Mouse (Mus musculus) gastrocnemius, postnatal 14 days (tissue): ENCODE data around the gene Gm37240. TPM values are rescaled to one million over a fixed set of nuclear protein-coding genes. Genes with fewer than 3 reads are reported as not detected.

Source experiments
- DNase-seq: peaks from one replicate; pipeline ENCODE4 v3.0.0; 2021; ENCODE audit warnings: mixed read lengths
- intact Hi-C: fragments of 180-260 bp; cut with DNase I; formaldehyde crosslinking; loops from one replicate; pipeline ENCODE4 v1.15.1; 2025; ENCODE audit warnings: low total_unique reads
- total RNA-seq, 2 experiments: library from RNA; stranded (reverse); gene quantifications; 2 replicates each; pipeline ENCODE4 v1.2.3; 2021

Gm37240 gene
- total RNA-seq, 2 experiments from 2014 or later, result 32.3 to 43.3 TPM

DNA sequence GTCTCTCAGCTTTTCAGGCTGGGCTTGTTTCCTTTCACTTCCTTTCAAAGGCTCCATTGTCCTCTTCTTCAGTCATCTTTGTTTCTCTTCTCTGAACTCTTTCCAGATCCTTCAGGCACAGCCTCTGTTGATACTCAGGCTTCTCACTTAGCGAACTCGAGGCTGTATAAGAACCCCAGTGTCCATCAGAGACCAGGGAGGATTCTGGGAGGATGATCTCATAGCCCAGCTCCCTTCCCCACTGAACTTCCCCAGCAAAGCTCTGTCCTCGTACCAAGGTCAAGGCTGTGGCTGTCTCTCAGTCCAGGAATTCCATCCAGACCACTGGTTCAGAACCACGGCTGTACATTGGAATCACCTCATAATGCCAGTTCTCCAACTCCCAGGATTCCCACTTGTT lies 1239.7 kb downstream of the Gm37240 start:
- intact Hi-C loops, result no loop called here
- DNase-seq, result no peak

DNA sequence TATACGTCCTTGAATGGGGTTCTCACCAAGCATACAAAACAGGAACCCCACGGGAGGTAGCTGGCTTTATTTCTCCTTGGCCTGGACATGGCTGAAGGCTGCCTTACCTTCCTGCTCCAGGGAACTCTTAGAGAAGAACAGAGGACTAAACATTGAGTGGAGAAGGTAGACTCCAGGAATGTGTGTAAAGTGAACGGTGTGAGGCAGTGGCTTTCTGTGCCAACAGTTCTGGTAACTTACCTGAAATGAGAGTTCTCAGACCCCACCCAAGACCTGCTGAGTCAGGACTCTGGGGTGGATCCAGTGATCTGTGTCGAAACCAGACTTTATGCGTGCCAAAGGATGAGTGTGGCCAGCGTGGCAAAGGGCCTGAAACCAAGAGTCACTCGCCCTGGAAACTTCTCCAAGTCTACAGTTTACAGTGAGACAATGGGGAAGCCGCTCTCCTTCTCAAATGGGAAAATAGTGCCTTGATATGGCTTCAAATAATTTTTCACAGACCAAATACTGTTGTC lies 1240.9 kb downstream of the Gm37240 start:
- no peak for DNase-seq
- intact Hi-C loops, result no loop called here

DNA sequence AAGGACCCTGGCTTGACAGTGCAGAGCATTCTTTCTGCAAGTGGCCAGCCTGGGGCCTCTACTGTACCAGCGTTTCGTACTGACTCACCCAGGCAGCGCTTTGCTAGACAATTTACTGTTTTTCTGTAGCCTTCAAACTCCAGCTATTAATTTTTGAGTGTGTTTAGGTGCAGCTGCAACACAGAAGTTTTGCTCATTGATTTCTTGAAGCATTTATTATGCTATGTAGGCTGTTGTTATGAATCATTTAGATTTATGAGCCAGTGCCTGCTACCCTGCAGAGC lies 1241.4 kb downstream of the Gm37240 start:
- DNase-seq, result no peak
- intact Hi-C loops, result no loop called here

DNA sequence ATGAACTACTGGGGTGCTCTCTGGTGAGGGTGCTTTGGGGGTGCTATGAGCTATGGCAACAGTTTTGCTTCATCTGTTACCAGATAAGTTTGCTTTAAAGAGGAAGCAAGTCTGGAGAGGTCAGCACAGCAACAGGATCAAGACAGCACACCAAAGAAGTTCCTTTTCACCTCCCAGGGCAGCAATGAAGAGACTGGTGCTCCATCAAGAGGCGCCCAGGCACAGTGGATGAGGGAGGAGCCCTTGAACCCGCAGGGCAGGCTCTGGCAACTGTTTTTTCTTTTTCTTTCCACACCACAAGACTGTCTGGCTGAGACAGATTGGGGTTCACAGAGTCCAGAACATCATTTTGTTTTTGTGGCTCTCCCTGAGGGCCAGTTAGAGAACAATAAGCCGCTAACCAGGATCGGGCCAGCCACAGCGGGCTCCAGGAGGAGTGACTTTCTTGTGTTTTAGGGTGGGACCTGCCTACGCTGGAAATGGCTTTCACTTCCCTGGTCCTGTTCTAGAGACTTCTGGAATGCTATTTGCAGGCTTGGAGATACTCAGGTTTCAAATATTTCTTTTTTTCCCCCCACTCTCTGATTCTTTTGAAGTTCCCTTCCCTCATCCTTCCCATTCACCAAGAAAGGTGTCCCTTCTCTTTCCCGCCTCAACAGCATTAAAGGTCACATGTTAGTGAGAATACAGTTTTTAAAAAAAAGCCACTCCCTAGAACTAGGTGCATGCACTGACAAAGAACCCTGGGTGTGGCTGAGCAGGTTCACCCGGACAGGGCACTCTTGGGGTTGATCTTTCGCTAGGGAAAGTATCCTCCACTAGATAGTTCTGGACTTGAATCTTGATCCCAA lies 1241.9 kb downstream of the Gm37240 start:
- intact Hi-C loops, result no loop called here
- no peak for DNase-seq

DNA sequence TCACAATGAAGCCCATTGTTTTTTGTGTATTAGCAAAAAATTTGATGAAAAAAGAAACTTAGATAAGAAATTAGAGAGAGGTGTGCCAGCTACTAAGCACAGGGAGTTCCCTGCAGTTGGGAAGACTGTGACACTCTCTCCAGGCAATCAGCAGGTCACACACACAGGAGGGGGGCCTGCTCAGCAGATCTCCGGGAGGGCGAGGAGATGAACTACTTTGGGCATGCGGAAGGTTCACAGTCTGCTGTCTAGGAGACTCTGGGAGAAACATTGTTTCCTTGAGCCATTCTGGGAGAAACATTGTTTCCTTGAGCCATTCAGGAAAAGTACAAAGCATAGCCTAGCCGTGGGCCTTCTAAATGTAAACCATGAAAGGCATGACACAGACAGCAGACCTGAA lies 1244.4 kb downstream of the Gm37240 start:
- intact Hi-C loops, result no loop called here

DNA sequence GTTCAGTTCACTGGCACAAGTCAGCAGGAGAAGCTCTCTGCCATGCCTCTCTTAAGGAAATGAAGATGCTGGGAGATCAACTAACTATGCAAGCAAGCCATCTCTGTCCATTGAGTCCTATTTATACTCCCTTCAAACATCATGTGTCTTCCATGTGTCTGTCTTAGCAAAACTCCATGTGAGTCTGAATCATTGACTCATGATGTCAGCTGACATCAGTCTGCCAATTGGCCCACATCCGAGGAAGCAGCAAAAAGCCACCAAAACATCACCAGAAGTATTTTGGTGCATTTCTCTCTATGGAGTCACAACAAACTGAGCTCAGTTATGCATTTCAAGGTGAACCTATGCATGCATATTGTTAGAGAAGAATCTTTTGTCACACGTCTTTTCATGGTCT lies 1245.9 kb downstream of the Gm37240 start:
- DNase-seq, result no peak
- intact Hi-C loops, result no loop called here

More for the DNA sequence above, 1244.4 kb downstream of the Gm37240 start:
- DNase-seq, result no peak

DNA sequence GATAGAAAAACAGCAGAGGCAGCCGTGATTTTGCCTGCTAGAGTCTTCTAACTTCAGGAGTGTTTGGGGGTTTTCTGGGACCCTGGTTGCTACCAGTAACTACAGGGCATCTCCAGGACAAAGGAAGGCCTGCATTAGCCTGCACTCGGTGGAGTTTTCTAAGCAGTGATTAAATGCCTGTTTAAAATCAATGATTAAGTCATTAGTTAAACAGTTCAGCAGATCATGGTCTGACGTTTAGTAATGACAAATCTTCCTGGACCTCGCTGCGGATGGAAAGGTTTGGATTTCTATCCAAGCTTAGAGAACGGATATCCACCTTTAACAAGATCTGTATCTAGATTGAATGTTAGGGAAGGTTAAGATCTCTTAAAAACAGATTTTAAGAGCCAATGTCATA lies 1246.8 kb downstream of the Gm37240 start:
- intact Hi-C loops, result no loop called here
- DNase-seq, result no peak

DNA sequence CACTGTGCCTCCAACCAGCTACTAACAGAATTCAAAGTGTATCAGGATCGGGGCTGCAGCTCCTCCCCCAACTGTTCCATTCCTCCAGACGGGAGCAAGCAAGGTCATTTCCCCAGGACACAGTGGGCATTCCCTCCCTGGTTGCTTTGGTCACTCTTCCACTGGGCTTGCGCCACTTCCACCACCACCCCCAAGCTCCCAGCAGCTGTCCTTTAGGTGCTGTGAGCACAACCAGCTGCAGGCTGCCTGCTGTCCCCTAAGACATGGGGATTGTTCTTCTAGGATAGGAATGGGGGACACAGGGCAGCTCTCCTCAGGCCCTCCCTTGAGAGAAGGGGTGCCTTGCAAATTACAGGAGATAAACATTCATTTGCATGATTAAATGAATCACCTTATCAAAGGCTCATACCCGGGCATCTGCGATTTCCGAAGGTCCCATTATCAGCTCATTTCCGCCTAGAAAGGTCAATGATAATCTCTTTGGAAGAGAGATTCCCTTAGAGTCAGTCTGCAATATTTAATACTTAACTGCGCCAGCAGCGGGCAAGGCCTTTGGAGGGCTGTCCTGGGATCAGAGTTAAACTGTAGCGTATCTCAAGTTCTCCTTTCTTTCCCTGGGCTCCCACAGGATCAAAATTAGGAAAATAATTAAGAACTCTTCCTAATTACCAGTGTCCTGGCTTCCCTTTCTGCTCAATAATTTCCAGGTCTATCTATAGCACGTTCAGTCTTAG lies 1247.4 kb downstream of the Gm37240 start:
- DNase-seq, result no peak
- intact Hi-C loops, result no loop called here

DNA sequence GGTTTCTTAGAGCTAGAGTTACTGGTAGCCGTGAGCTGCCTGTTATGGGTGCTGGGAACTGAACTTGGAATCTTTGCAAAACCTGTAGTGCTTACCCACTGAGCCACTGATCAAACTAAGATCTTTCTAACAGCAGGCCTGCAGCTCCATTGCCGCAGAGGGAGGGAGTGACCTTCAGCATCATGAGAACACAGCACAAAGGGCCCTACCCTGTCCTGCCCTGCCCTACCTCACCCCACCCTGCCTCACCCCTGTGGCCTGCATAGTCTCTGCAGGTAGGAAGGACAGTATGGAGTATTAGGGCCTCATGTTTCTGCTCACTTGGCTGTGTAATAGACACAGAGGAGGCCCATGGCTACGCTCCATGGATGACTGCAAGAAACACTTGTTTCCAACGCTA lies 1248.5 kb downstream of the Gm37240 start:
- intact Hi-C loops, result no loop called here
- no peak for DNase-seq

DNA sequence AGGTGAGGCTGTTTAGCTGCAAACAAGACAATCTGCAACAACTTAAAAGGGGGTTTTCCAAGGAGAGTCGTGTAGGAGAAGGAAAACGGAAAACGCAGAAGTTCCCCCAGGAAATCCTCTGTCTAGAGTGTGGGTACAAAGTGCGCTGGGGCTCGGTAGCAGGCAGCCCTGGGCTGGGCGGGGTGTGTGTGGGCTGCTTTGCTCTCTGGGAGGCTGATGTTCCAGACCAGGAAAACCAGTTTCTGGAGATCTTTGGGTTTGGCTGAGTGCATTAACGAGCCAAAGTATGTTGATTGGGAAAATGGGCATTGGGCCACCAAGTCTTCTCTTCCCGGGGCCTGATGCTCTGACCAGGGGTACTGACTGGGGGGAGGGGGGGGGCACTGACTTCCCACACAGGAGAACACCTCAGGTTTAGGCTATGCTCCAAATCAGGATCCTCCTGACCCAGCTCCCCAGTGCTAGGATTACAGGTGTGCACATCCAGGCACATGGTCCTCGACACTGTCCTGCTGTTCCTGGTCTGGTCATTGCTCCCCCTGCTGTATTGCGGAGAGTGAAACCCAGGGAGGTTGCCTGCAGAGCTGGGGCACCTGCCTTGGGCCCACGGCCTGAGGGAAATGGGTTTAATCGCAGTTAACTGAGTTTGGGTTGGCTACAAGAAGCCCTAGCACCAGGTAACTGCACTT lies 1249.3 kb downstream of the Gm37240 start:
- DNase-seq, result no peak
- intact Hi-C loops, result no loop called here

DNA sequence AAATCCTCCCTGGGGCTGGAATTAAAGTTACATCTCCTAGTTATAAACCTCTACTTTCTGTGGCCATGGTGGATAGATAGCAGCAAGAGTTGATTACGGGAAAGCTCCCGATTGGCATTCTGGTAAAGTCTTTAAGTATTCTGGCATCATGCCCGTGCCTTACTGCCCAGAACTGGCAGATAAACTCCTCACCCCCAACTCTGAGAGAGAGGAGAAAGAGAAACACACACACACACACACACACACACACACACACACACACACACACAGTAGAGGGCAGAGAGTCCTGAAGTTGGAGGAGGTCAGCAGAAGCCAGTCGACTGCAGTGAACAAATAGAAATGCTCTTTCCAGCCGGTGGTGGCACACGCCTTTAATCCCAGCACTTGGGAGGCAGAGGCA lies 1250.2 kb downstream of the Gm37240 start:
- intact Hi-C loops, result no loop called here

DNA sequence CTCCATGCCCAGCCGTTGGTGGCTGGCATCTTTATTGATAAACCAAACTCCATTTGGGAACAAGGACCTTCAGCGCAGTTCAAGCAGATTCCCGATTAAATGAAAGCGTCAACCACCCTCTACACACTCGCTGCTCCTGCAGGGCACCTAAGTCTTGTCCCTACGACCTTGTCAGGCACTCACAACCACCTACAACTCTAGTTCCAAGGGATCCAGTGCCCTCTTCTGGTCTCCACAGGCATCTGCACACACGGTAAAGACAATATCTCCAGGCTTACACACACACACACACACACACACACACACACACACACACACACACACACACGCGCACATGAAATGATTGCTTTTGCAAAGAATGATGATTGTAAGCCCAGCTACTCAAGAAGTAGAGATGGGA lies 1255.7 kb downstream of the Gm37240 start:
- DNase-seq, result no peak
- intact Hi-C loops, result no loop called here

More for the DNA sequence above, 1250.2 kb downstream of the Gm37240 start:
- DNase-seq, result no peak

DNA sequence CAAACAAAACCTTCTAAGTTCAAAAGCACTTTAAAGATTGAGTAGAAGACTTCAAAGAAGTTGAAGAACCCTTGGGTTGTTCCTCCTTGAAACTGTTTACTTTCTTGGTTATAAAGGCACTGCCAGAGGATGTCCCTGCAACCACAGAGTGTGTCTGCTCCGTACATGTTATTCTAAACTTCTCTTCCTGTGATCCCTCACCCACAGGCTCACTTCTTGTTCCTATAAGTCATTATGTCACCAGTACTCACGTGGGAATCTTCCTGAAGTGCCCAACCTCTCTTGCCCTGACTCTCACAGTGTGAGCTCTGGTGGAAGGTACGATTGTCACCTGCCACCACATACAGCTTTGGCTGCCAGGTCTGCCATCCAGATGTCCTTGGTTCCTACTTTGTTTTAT lies 1265.3 kb downstream of the Gm37240 start:
- no peak for DNase-seq
- intact Hi-C loops, result no loop called here

DNA sequence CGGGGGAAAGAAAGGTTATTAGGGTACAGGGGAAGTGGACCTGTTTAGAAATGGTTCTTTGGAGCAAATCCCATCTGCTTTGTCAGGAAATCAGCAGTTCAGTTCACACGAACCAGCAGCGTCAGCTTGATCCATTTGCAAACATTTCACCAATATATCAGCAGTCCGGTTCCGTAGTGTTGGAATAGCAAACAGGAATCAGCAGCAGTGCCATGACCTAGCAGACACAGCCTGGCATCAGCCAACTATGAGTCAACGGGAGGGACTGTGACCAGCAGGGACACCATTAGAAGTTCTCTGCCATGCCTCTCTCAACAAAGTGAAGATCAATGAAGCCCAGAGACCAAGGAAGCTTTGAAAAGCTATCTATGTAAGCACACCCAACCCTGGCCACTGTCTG lies 1267.6 kb downstream of the Gm37240 start:
- no peak for DNase-seq
- intact Hi-C loops, result loop anchor here (10.0 kb wide), 1 partner anchor 225 kb away; no protein-coding TSS in a partner anchor

DNA sequence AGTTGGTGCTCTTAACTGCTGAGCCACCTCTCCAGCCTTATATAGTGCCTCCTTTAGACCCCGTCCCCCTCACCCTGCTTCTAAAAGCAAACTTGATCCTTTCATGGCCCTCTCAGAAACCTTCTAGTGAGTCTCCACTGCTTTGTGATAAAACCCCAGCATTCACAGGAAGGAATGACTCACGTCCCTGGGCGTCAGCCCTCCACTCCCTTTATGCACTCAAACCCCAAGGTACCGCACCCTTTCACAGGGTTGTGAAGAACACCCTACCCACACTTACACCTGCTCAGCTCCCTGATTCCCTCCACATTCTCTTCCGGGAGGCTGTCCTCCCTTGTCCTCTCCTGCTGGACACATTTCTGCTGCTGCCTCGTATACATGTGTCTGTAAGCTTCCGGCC lies 1268.3 kb downstream of the Gm37240 start:
- intact Hi-C loops, result loop anchor here (10.0 kb wide), 1 partner anchor 226 kb away; no protein-coding TSS in a partner anchor
- no peak for DNase-seq

DNA sequence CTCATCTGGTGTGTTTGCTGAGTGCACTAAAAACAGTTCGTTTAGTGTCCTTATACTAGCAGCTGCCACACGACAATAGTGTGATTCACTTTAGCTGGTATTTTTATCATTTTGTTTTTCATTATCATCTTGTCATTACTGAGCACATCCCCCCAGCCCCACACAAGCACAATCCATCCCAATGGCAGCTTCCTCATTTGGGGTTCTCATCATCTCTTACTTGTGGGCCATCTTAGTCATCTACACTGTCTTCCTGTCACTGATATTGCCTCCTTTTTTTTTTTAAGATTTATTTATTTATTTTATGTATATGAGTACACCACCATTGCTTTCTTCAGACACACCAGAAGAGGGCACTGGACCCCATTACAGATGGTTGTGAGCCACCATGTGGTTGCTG lies 1268.7 kb downstream of the Gm37240 start:
- no peak for DNase-seq
- intact Hi-C loops, result loop anchor here (10.0 kb wide), 1 partner anchor 226 kb away; no protein-coding TSS in a partner anchor

DNA sequence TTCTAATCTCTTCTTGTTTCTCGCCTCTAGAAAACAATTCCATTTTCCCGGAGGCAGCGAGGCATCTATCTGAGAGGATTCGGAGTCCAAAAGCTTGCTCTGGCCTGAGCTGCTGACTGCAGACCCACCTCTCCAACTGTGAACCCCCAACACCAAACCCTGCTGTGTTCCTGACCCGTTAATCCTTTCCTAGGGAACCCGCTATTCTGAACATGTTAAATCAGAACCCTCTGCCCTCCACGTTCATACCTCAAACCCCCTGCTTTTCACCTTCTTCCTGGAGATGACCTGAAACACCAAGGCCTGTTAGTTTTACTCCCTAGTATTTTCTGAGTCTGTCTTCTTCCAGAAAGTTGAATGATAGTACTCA lies 1271.5 kb downstream of the Gm37240 start:
- intact Hi-C loops, result loop anchor here (10.0 kb wide), 1 partner anchor 229 kb away; no protein-coding TSS in a partner anchor

DNA sequence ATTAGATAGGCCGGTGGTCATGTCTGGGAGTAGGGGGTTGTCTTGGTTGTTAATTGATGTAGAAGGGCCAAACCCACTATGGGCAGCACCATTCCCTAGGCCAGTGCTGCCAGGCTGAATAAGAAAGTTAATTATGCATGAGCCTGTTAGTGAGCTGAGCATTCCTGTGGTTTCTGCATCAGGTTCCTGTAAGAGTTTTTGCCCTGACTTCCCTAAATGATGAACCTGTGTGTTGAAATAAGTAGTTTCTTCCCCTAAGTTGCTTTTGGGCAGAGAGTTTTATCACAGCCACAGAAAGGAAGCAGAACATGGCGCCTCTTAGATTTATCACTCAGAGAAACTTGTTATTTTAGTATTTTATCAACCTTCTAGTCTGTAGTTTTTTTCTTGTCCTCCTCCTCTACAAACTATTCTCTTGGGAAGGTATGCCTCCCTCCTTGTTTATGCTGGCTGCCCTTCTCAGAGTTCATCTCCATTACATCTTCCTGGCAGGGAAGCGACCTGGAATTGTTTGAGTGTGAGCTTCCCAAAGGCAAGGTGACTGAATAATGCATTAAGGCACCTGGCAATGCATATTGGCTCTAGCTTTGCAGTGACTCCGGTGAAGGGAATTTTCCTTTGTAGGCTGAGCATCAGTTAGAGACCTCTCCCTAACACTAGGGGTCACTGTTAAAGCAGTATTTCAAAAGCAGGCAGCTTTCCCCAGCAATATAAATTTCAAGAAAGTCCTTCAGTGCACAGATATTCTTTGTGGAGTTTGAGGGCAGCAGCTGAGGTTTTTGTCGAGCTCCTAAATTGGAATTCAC lies 1272.1 kb downstream of the Gm37240 start:
- DNase-seq, result no peak
- intact Hi-C loops, result loop anchor here (10.0 kb wide), 1 partner anchor 230 kb away; no protein-coding TSS in a partner anchor

More for the DNA sequence above, 1271.5 kb downstream of the Gm37240 start:
- no peak for DNase-seq

DNA sequence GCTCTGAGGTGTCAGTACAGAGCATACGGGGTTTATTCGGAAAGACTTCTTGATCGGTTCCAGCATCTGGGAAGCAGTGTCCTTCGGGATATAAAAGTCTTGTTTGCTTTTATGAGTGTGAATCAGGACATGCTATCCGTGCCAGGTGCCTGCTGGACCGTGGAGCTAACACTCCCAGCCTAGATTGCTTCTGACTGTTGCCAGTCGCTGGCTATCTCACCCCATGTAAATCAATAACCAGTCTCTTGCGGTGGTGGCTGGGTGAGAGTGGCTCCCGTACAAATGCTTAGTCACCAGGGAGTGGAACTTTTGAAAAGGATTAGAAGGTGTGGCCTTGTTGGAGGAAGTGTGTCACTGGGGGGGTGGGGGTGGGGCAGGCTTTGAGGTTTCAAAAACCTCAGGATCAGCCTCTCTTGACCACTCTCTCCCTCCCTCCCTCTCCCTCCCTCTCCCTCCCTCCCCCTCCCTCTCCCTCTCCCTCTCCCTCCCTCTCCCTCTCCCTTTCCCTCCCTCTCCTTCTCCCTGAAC lies 1277.1 kb downstream of the Gm37240 start:
- intact Hi-C loops, result loop anchor here (10.0 kb wide), 1 partner anchor 235 kb away; no protein-coding TSS in a partner anchor
- no peak for DNase-seq
